Mouse (Mus musculus): ENCODE measurements around the gene Rab3gap2. TPM values are rescaled to one million over a fixed set of nuclear protein-coding genes. Genes with fewer than 3 reads are reported as not detected.

Gene Rab3gap2
- polyA plus RNA-seq, 1 experiment from 2014 or later, result 25.7 TPM

DNA sequence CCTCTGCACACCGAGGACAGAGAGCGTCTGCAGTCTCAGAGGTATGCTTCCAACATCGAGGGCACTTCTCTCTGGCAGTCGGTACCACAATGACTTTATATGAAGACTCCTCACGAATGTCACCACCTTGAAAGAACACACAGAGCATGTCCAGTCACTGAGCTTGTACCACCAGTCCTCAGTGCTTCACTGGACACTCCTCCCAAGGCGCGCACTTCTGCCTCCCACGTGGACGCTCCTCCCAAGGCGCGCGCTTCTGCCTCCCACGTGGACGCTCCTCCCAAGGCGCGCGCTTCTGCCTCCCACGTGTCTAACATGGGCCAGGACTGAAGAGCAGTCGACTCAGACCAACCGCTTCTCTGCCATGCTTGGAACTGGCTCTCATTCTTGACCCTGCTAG lies 83.1 kb downstream of the Rab3gap2 start:
- Histone ChIP-seq H3K27me3 (no peaks in the 10 kb centered on the region), H3K36me3 (peaks cover 81% of the 10 kb centered on the region), H3K4me3 (no peak overlapping the region), H3K4me2 (replicated peaks) (no peak overlapping the region), H3K9ac (no peak overlapping the region), H3K4me1 (no peaks in the 10 kb centered on the region), H3K27ac (no peak overlapping the region), H3K9me3 (no peaks in the 10 kb centered on the region)
- no peak for ATAC-seq (ENCODE audit: low FRiP score, low read depth)
- WGBS, result 95% methylated on average over 20 of the region's 20 CpGs

DNA sequence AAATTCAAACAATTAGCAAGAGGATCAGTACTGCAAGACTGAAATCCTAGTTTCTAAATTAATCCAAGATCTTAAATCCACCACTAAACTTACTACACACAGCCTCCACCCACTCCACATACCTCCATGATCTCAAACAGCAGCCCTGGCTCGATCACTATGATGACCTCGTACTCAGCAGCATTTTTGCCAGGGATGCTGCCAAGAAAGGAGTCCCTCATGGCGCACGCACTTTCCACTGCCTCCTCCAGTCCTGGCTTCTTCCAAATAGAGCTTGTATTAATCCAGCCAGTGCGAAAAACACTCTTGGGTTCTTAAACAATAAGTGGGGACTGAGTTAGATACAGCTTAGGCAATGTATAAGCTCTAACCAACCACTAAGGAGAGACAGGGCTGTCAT lies 85.3 kb downstream of the Rab3gap2 start:
- WGBS, result 82% methylated on average over 5 of the region's 5 CpGs
- Histone ChIP-seq H3K9me3 (no peaks in the 10 kb centered on the region), H3K4me2 (replicated peaks) (no peak overlapping the region), H3K9ac (no peak overlapping the region), H3K27ac (no peak overlapping the region), H3K27me3 (no peaks in the 10 kb centered on the region), H3K4me3 (no peak overlapping the region), H3K4me1 (no peaks in the 10 kb centered on the region), H3K36me3 (peaks cover 83% of the 10 kb centered on the region)
- no peak for ATAC-seq (ENCODE audit: low FRiP score, low read depth)

DNA sequence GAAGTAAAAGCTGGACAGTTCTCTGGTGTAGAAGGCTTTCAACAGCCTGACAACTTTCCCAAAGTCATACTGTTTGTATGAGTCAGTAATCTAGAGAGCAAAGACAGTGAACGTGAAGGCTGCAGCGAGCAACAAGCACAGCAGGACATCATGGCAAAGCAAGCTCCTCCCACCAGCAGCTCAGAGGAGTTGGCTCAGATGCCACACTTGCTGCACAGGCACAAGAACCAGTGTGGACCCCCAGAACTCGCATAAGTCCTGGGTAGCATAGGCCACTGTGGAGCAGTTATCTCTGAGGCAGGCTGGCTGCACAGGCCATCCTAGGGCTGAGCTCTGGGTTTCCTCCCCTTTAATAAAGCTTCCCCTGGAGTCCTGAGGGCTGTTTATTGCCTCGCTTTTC lies 87.4 kb downstream of the Rab3gap2 start:
- Histone ChIP-seq H3K4me1 (no peaks in the 10 kb centered on the region), H3K27me3 (no peaks in the 10 kb centered on the region), H3K4me3 (no peak overlapping the region), H3K9ac (no peak overlapping the region), H3K4me2 (replicated peaks) (no peak overlapping the region), H3K9me3 (no peaks in the 10 kb centered on the region), H3K27ac (no peak overlapping the region), H3K36me3 (peaks cover 83% of the 10 kb centered on the region)
- 68% methylated on average over 4 of the region's 4 CpGs for whole genome bisulfite sequencing
- ATAC-seq (ENCODE audit: low FRiP score, low read depth), result no peak

DNA sequence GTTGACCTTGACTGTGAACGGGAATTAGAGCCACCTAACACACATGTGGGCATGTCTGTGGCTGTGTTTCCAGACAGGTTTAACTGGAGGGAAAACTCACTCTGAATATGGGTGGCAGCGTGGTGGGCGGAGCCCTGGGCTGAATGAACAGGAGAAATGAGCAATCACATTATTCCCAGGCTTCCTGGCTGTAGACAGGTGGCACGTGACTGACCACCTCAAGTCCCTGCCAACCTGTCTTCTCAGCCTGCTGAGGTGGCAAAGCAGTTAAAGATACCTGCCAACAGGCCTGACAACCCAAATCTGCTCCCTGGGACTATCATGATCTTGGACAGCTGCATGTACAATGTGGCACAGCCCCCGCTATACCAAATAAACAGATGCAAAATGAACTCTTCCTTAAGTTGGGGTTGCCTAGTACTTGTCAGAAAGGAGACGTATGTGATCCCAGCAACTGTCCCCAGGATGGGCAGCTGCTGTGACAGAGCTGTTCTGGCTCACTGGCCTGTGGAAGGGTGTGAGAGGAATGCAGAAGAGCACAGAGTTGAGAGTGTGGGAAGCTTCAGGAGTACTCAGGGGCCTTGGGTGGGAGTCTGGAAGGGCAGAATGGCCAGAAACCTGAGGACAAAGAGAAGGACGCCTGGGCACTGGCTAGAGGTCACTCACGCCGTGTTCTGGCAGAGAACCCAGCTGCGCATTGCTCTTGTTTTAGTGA lies 88.9 kb downstream of the Rab3gap2 start:
- H3K27ac ChIP-seq, result no peak overlapping the region
- H3K9ac ChIP-seq, result no peak overlapping the region
- WGBS, result 90% methylated on average over 10 of the region's 10 CpGs
- H3K4me3 ChIP-seq, result no peak overlapping the region
- no peaks in the 10 kb centered on the region for H3K4me1 ChIP-seq
- peaks cover 84% of the 10 kb centered on the region for H3K36me3 ChIP-seq
- H3K27me3 ChIP-seq, result no peaks in the 10 kb centered on the region
- no peaks in the 10 kb centered on the region for H3K9me3 ChIP-seq
- ATAC-seq (ENCODE audit: low FRiP score, low read depth), result peak; percentile 51; the same call in 1 of the 2 replicates
- H3K4me2 ChIP-seq (replicated peaks), result no peak overlapping the region

DNA sequence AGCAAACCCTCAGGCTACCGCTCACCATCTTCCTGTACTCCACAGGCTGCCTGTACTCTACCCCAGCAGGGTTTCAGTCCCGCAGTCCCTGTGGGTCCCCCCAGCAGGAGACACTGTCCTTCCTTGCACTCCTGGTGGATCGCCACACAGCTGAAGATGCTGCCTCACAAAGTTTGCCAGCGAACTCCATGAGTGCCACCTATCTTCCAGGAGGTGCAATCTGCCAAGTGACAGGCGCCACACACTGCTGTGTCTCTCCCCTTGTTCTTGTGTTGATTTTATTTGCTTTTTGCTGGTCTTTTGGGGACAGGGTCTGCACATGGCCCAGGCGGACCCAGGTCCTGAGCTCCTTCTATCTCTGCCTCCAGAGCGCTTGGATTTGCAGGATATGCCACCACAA lies 92.9 kb downstream of the Rab3gap2 start:
- Histone ChIP-seq H3K4me3 (no peak overlapping the region), H3K4me1 (no peaks in the 10 kb centered on the region), H3K27ac (no peak overlapping the region), H3K9me3 (no peaks in the 10 kb centered on the region), H3K9ac (no peak overlapping the region), H3K4me2 (replicated peaks) (no peak overlapping the region), H3K27me3 (no peaks in the 10 kb centered on the region), H3K36me3 (peaks cover 91% of the 10 kb centered on the region)
- no peak for ATAC-seq (ENCODE audit: low FRiP score, low read depth)
- 90% methylated on average over 7 of the region's 7 CpGs for WGBS

DNA sequence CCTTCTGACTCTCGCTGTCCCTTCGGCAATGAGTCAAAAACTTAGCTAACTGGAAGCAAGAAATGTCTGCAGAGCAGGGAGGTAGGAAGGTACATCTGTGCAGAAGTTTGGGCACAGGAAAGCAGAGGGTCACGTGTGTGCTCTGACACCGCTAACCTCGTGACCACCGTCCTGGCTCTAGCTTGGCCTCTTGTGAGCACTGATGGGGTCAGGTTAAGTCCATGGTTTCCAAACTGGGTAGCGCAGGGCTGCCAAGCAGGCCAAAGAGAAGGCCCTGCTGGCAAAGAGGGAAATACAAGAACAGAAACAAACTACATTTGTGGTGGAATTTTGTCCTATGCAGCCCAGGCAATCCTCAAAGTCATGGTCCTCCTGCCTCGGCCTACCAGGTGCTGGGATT lies 94.6 kb downstream of the Rab3gap2 start:
- WGBS, result 93% methylated on average over 8 of the region's 8 CpGs
- Histone ChIP-seq H3K9me3 (no peaks in the 10 kb centered on the region), H3K36me3 (peaks cover 89% of the 10 kb centered on the region), H3K9ac (no peak overlapping the region), H3K4me3 (no peak overlapping the region), H3K4me2 (replicated peaks) (no peak overlapping the region), H3K27me3 (no peaks in the 10 kb centered on the region), H3K27ac (no peak overlapping the region), H3K4me1 (no peaks in the 10 kb centered on the region)
- ATAC-seq (ENCODE audit: low FRiP score, low read depth), result no peak

DNA sequence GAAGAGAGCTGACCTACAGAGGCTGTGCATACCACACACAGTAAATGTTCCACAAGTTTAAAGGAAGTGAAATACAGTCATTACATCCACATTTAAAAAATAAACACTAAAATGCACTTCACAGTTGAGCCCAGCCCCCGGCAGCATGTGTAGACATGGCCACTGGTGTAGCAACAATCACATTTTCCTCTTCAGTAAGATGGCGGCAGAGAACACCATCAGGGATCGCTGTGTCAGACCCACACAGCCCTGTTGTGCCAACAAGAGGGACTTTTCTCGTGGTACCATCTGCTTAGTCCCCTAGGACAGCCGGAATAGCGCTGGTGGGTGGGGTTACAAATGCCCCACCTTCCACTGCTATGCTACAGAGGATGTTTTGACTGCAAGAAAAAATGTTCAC lies 98.9 kb downstream of the Rab3gap2 start:
- no peaks in the 10 kb centered on the region for H3K9me3 ChIP-seq
- H3K36me3 ChIP-seq, result peaks cover 69% of the 10 kb centered on the region
- WGBS, result 96% methylated on average over 6 of the region's 6 CpGs
- no peaks in the 10 kb centered on the region for H3K4me1 ChIP-seq
- no peak overlapping the region for H3K9ac ChIP-seq
- no peak for ATAC-seq (ENCODE audit: low FRiP score, low read depth)
- no peak overlapping the region for H3K4me3 ChIP-seq
- no peak overlapping the region for H3K27ac ChIP-seq
- H3K4me2 ChIP-seq (replicated peaks), result no peak overlapping the region
- no peaks in the 10 kb centered on the region for H3K27me3 ChIP-seq

DNA sequence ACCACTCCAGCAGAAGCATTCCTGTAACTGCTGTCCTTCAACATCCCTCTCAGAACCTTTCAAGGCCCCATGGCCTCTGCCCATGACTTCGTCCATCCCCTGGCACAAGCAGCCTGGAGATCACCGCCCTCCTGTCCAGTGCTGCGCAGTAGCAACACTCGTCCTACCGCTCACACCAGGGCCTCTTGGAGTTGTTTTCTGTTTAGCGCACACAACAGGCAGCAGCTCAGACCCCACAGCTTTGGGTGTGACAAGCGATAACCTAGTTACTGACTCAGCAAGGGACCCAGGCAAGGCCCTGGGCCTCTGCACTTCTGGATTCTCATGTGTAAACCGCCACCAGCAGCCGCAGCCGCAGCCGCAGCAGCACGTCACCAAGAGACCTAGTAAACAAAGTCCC lies 102.9 kb downstream of the Rab3gap2 start:
- WGBS, result 96% methylated on average over 12 of the region's 12 CpGs
- H3K27me3 ChIP-seq, result no peaks in the 10 kb centered on the region
- H3K9me3 ChIP-seq, result no peaks in the 10 kb centered on the region
- no peak overlapping the region for H3K27ac ChIP-seq
- no peak overlapping the region for H3K9ac ChIP-seq
- no peak overlapping the region for H3K4me3 ChIP-seq
- no peak overlapping the region for H3K4me2 ChIP-seq (replicated peaks)
- H3K4me1 ChIP-seq, result no peaks in the 10 kb centered on the region
- peaks cover 53% of the 10 kb centered on the region for H3K36me3 ChIP-seq
- no peak for ATAC-seq (ENCODE audit: low FRiP score, low read depth)

DNA sequence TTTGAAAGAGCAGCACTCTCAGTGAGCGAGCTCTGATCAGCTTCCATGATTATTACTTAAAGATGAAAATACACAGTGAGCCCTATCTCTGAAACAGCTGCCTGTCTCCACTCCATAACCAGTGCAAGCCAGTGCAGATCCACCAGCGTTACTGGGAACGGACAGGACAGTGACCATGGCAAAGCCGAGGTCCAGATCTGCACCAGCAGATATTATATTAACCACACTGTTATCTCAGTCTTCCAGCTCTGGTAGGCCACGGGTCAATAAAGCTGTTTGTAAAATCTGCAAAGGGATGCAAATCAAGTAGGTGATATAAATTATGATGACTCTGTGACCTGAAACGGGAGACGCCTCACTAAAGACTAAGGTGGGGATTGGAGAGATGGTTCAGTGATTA lies 103.7 kb downstream of the Rab3gap2 start:
- Histone ChIP-seq H3K9me3 (no peaks in the 10 kb centered on the region), H3K4me3 (no peak overlapping the region), H3K36me3 (peaks cover 53% of the 10 kb centered on the region), H3K9ac (no peak overlapping the region), H3K4me2 (replicated peaks) (no peak overlapping the region), H3K4me1 (no peaks in the 10 kb centered on the region), H3K27ac (no peak overlapping the region), H3K27me3 (no peaks in the 10 kb centered on the region)
- 93% methylated on average over 7 of the region's 7 CpGs for WGBS
- no peak for ATAC-seq (ENCODE audit: low FRiP score, low read depth)

DNA sequence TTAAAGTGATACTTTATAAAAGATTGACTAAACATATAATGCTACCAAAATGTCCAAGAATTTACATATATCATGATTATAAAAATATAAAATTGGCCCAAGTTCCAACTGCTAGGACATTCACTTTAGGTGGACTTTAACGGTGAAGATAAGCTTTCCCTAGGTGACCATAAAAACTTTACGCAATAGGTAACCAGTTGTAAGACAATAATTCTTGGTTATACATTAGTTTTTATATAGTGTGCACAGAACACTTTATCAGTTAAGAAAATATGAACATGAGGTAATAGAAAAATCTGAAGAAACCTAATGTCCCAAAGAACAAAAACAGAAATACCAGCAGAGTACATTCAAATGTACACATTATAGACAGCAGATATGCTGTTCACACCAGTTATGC lies 104.4 kb downstream of the Rab3gap2 start:
- Histone ChIP-seq H3K36me3 (peaks cover 53% of the 10 kb centered on the region), H3K9me3 (no peaks in the 10 kb centered on the region), H3K27me3 (no peaks in the 10 kb centered on the region), H3K4me1 (no peaks in the 10 kb centered on the region), H3K4me3 (no peak overlapping the region), H3K4me2 (replicated peaks) (no peak overlapping the region), H3K9ac (no peak overlapping the region), H3K27ac (no peak overlapping the region)
- WGBS, result 91% methylated on average over 2 of the region's 2 CpGs
- ATAC-seq (ENCODE audit: low FRiP score, low read depth), result no peak

DNA sequence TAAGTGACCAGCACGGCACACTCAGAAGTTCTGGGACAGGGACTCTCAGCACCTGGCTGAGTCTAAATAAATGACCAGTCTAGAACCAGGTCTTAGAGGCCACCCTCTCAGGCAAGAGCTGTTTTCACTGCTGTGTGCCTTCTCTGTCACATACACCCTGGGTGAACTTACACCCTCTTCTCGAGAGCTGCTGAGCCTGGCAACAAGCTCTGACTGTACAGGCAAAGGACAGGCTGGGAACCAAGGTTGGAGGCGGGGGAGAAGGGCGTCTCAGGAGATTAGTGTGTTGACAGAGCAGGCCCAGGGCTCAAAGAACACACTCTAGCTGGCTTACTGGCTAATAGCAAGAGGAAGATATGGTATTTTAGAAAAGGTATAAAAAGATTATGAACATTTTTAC lies 105.0 kb downstream of the Rab3gap2 start:
- H3K4me3 ChIP-seq, result no peak overlapping the region
- no peak overlapping the region for H3K27ac ChIP-seq
- no peak overlapping the region for H3K4me2 ChIP-seq (replicated peaks)
- ATAC-seq (ENCODE audit: low FRiP score, low read depth), result no peak
- no peaks in the 10 kb centered on the region for H3K27me3 ChIP-seq
- 81% methylated on average over 4 of the region's 4 CpGs for whole genome bisulfite sequencing
- H3K36me3 ChIP-seq, result peaks cover 56% of the 10 kb centered on the region
- H3K4me1 ChIP-seq, result no peaks in the 10 kb centered on the region
- no peaks in the 10 kb centered on the region for H3K9me3 ChIP-seq
- no peak overlapping the region for H3K9ac ChIP-seq

DNA sequence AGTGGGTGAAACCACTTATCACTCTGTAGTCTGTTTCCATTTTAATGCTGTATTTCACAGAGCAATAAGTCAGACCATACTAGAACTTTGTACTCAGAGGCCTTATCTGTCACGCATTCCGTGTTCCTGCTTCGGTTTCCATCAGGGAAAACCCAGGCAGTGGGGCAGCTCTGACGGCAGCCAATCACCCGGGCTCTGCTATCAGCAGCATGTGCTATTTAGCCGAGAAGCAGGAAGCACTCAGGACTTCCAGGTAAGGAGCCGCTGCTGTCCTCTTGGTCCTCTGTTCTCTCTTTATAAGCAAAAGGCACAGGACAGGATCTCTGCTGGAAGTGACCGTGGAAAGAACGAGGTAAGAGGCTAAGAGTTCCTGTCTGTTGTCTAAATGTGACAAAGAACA lies 108.0 kb downstream of the Rab3gap2 start:
- Histone ChIP-seq H3K27me3 (no peaks in the 10 kb centered on the region), H3K4me2 (replicated peaks) (no peak overlapping the region), H3K36me3 (peaks cover 73% of the 10 kb centered on the region), H3K27ac (no peak overlapping the region), H3K4me3 (no peak overlapping the region), H3K4me1 (no peaks in the 10 kb centered on the region), H3K9me3 (no peaks in the 10 kb centered on the region), H3K9ac (no peak overlapping the region)
- 86% methylated on average over 9 of the region's 9 CpGs for WGBS
- no peak for ATAC-seq (ENCODE audit: low FRiP score, low read depth)

DNA sequence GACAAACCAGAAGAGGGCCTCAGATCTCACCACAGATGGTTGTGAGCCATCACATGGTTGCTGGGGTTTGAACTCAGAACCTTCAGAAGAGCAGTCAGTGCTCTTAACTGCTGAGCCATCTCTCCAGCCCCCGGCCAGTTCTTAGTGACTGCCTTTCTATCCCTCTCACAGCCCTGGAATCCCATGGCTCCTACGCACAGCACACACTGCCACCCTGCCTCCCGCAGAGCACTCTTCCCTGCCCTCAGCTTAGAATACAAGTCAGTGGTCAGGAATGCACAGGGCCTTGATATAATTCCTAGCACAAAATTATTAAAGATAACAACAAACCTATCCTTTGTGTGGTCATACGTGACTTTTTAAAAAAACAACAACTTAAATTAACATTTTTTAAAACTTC lies 110.6 kb downstream of the Rab3gap2 start:
- no peaks in the 10 kb centered on the region for H3K27me3 ChIP-seq
- H3K4me2 ChIP-seq (replicated peaks), result no peak overlapping the region
- H3K4me1 ChIP-seq, result no peaks in the 10 kb centered on the region
- no peak overlapping the region for H3K4me3 ChIP-seq
- H3K36me3 ChIP-seq, result peaks cover 74% of the 10 kb centered on the region
- no peak for ATAC-seq (ENCODE audit: low FRiP score, low read depth)
- WGBS, result 90% methylated on average over 4 of the region's 4 CpGs
- no peak overlapping the region for H3K27ac ChIP-seq
- no peaks in the 10 kb centered on the region for H3K9me3 ChIP-seq
- no peak overlapping the region for H3K9ac ChIP-seq
